Mouse (Mus musculus) T-cell, adult 2 months (primary cell): Measurements from ENCODE around the gene Ubd.
A peak's percentile ranks its signal among the peaks of the same experiment; 100 is the strongest.
"Not testable (repeated sequence)": the region's sequence is repeated elsewhere in the genome, so short reads cannot be mapped to it uniquely, and the experiment has no call there.

ENCODE experiments used
- DNase-seq: peaks from one replicate; pipeline ENCODE4 v3.0.0; 2022; ENCODE audit warnings: low spot score

Ubd gene

GRCm38 (mm10) chr17:37193656-37194055 is at the start of gene Ubd:
Gene Ubd, plus strand, starts transcription at chr17:37193892.
- DNase-seq: no peak

GRCm38 (mm10) chr17:37161394-37161793 is 32.3 kb upstream of the Ubd start, which contains the start of gene Olfr93:
Gene Olfr93, minus strand, starts transcription at chr17:37161494.
- no peak for DNase-seq

GRCm38 (mm10) chr17:37185474-37185873 is 8.2 kb upstream of the Ubd start:
- DNase-seq: no peak

- DNase-seq: no peak
These were observed 3.0 kb upstream of the Ubd start for GRCm38 (mm10) chr17:37190711-37191110.

- DNase-seq: no peak
These were observed 660 bp upstream of the Ubd start for GRCm38 (mm10) chr17:37193032-37193431.

GRCm38 (mm10) chr17:37194782-37195181 is 1.1 kb downstream of the Ubd start:
- no peak for DNase-seq

- DNase-seq: no peak
These were observed 3.4 kb downstream of the Ubd start for GRCm38 (mm10) chr17:37196845-37197724.

GRCm38 (mm10) chr17:37200894-37201293 is 7.2 kb downstream of the Ubd start, which contains the start of gene Olfr94:
Gene Olfr94, minus strand, starts transcription at chr17:37200994.
- no peak for DNase-seq

- DNase-seq: peak; percentile 61
These were observed 9.7 kb downstream of the Ubd start for GRCm38 (mm10) chr17:37203206-37203916.

- DNase-seq: no peak
These were observed 10.2 kb downstream of the Ubd start for GRCm38 (mm10) chr17:37203917-37204236.

GRCm38 (mm10) chr17:37210884-37211768 is 17.4 kb downstream of the Ubd start:
- DNase-seq: no peak

GRCm38 (mm10) chr17:37213018-37213417 is 19.3 kb downstream of the Ubd start, which contains the start of gene Olfr95:
Gene Olfr95, minus strand, starts transcription at chr17:37213118.
- no peak for DNase-seq

- DNase-seq: no peak
These were observed 24.8 kb downstream of the Ubd start for GRCm38 (mm10) chr17:37218486-37218885.

- no peak for DNase-seq
These were observed 26.2 kb downstream of the Ubd start, which contains the start of gene Olfr96 for GRCm38 (mm10) chr17:37219846-37220245. Gene Olfr96, plus strand, starts transcription at chr17:37220146.

- DNase-seq: no peak
These were observed 28.2 kb downstream of the Ubd start for GRCm38 (mm10) chr17:37221879-37222278.

- not testable (repeated sequence) for DNase-seq
These were observed 43.5 kb downstream of the Ubd start, which contains the start of gene Olfr97 for GRCm38 (mm10) chr17:37237230-37237629. Gene Olfr97, minus strand, starts transcription at chr17:37237330.

GRCm38 (mm10) chr17:37242198-37242597 is 48.5 kb downstream of the Ubd start:
- no peak for DNase-seq
